Mouse (Mus musculus): ENCODE results near the gene Aak1. TPM values are rescaled to one million over a fixed set of nuclear protein-coding genes. Genes with fewer than 3 reads are reported as not detected.

The Aak1 gene
- polyA plus RNA-seq, 1 experiment from 2014 or later: 40.2 TPM

DNA sequence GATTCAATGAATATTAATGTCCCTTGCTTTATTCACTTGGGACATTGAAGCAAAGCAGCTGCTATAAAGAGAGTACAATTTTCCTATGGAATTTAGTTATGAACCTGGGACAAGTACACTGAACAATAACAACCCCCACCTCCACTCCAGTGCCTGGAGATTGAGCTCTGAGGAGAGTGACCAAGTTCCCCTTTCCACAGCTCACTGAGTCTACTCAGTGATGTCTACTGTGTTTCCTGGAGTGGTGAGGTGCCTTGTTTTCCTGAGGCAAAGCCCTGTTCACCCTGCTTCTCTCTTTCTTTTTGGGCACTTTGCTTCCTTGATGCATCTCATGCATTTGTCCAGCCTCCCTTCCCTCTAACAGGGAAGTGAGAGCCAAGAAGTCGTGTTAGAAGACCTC is 100.8 kb downstream of the Aak1 start:
- H3K27me3 ChIP-seq (replicated peaks; ENCODE audit: control insufficient read depth, insufficient read depth, low read length): no peaks in the 10 kb centered on the region
- ATAC-seq: no peak
- H3K9me3 ChIP-seq (ENCODE audit: control insufficient read depth, low read length): no peaks in the 10 kb centered on the region
- no peak overlapping the region for H3K27ac ChIP-seq (ENCODE audit: low read depth, low read length)
- H3K4me3 ChIP-seq (ENCODE audit: low read length): no peak overlapping the region
- 72% methylated on average over 1 of the region's 1 CpGs for WGBS
- no peaks in the 10 kb centered on the region for H3K4me1 ChIP-seq (ENCODE audit: control insufficient read depth, insufficient read depth, low read depth, low read length)
- H3K9ac ChIP-seq (ENCODE audit: low read depth, low read length): no peak overlapping the region
- no peak overlapping the region for H3K4me2 ChIP-seq (ENCODE audit: low read length)
- H3K36me3 ChIP-seq (ENCODE audit: control insufficient read depth, insufficient read depth, low read length): peaks cover 9% of the 10 kb centered on the region

DNA sequence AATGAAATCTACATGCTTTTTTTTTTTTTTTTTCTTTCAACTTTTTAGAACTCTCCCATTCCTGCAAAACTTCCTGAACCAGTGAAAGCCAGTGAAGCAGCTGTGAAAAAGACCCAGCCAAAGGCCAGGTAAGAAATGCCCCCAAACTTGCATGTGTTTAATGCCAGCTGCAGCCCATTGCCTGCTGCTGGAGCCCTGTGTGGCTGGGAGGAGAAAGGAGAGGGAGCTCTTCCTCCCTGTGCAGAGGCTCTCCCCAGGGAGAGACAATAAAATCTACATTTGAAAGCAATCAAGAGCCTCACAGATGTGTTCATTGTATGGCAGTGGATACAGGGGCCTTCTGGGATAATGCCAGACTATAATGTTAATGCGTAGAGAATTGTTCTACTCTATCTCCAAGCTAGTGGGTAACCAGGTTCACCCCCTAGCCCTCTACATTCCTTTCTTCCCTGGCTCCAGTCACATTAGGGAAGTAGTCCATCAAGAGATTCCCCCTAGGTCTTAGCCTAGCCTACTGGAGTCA is 101.5 kb downstream of the Aak1 start:
- H3K27me3 ChIP-seq (replicated peaks; ENCODE audit: control insufficient read depth, insufficient read depth, low read length): no peaks in the 10 kb centered on the region
- H3K27ac ChIP-seq (ENCODE audit: low read depth, low read length): no peak overlapping the region
- no peak overlapping the region for H3K9ac ChIP-seq (ENCODE audit: low read depth, low read length)
- no peak overlapping the region for H3K4me2 ChIP-seq (ENCODE audit: low read length)
- ATAC-seq: no peak
- H3K9me3 ChIP-seq (ENCODE audit: control insufficient read depth, low read length): no peaks in the 10 kb centered on the region
- H3K36me3 ChIP-seq (ENCODE audit: control insufficient read depth, insufficient read depth, low read length): peaks cover 7% of the 10 kb centered on the region
- no peak overlapping the region for H3K4me3 ChIP-seq (ENCODE audit: low read length)
- WGBS: 30% methylated on average over 1 of the region's 1 CpGs
- no peaks in the 10 kb centered on the region for H3K4me1 ChIP-seq (ENCODE audit: control insufficient read depth, insufficient read depth, low read depth, low read length)

GRCm38 (mm10) chr6:86955741-86956140 is 106.4 kb downstream of the Aak1 start:
- 80% methylated on average over 3 of the region's 3 CpGs for WGBS
- Histone ChIP-seq H3K9me3 (ENCODE audit: control insufficient read depth, low read length) (no peaks in the 10 kb centered on the region), H3K27me3 (replicated peaks; ENCODE audit: control insufficient read depth, insufficient read depth, low read length) (no peaks in the 10 kb centered on the region), H3K4me2 (ENCODE audit: low read length) (no peak overlapping the region), H3K36me3 (ENCODE audit: control insufficient read depth, insufficient read depth, low read length) (peaks cover 12% of the 10 kb centered on the region), H3K4me1 (ENCODE audit: control insufficient read depth, insufficient read depth, low read depth, low read length) (no peaks in the 10 kb centered on the region), H3K4me3 (ENCODE audit: low read length) (no peak overlapping the region), H3K9ac (ENCODE audit: low read depth, low read length) (no peak overlapping the region), H3K27ac (ENCODE audit: low read depth, low read length) (no peak overlapping the region)
- ATAC-seq: no peak

GRCm38 (mm10) chr6:86956206-86956605 is 106.9 kb downstream of the Aak1 start:
- Histone ChIP-seq H3K4me1 (ENCODE audit: control insufficient read depth, insufficient read depth, low read depth, low read length) (no peaks in the 10 kb centered on the region), H3K36me3 (ENCODE audit: control insufficient read depth, insufficient read depth, low read length) (peaks cover 16% of the 10 kb centered on the region), H3K9ac (ENCODE audit: low read depth, low read length) (no peak overlapping the region), H3K4me3 (ENCODE audit: low read length) (no peak overlapping the region), H3K4me2 (ENCODE audit: low read length) (no peak overlapping the region), H3K9me3 (ENCODE audit: control insufficient read depth, low read length) (no peaks in the 10 kb centered on the region), H3K27ac (ENCODE audit: low read depth, low read length) (no peak overlapping the region), H3K27me3 (replicated peaks; ENCODE audit: control insufficient read depth, insufficient read depth, low read length) (no peaks in the 10 kb centered on the region)
- no peak for ATAC-seq

- H3K9me3 ChIP-seq (ENCODE audit: control insufficient read depth, low read length): no peaks in the 10 kb centered on the region
- no peak overlapping the region for H3K27ac ChIP-seq (ENCODE audit: low read depth, low read length)
- no peak overlapping the region for H3K4me2 ChIP-seq (ENCODE audit: low read length)
- H3K4me3 ChIP-seq (ENCODE audit: low read length): no peak overlapping the region
- WGBS: 94% methylated on average over 1 of the region's 1 CpGs
- no peaks in the 10 kb centered on the region for H3K4me1 ChIP-seq (ENCODE audit: control insufficient read depth, insufficient read depth, low read depth, low read length)
- no peak for ATAC-seq
- H3K27me3 ChIP-seq (replicated peaks; ENCODE audit: control insufficient read depth, insufficient read depth, low read length): no peaks in the 10 kb centered on the region
- H3K9ac ChIP-seq (ENCODE audit: low read depth, low read length): no peak overlapping the region
- peaks cover 18% of the 10 kb centered on the region for H3K36me3 ChIP-seq (ENCODE audit: control insufficient read depth, insufficient read depth, low read length)
These were observed 109.7 kb downstream of the Aak1 start for GRCm38 (mm10) chr6:86959006-86959405.

DNA sequence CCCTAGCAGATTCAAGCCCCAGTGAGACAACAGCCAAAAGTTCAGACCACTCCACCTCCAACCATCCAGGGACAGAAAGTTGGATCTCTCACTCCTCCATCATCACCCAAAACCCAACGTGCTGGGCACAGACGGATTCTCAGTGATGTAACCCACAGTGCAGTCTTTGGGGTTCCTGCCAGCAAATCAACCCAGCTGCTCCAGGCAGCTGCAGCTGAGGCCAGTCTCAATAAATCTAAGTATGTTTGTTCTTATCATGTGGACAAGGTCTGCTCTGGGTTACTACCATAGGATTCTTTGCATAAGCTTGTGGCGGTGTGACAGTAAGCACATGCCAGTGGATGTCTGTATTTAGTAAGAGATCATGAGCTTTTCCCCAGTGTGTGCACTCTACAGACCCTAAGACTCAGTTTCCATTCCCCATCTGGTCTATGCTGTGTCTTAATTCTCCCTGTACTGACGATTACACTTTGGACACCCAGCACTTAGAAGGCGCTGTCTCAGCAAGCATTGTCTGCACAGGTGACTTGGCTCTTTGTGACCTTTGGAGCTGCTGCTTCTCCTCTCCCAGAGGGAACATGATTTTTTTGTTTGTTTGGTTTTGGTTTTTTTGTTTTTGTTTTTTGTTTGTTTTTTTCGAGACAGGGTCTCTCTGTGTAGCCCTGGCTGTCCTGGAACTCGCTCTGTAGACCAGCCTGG is 114.8 kb downstream of the Aak1 start:
- 91% methylated on average over 7 of the region's 7 CpGs for WGBS
- Histone ChIP-seq H3K9me3 (ENCODE audit: control insufficient read depth, low read length) (no peaks in the 10 kb centered on the region), H3K4me2 (ENCODE audit: low read length) (no peak overlapping the region), H3K4me3 (ENCODE audit: low read length) (no peak overlapping the region), H3K36me3 (ENCODE audit: control insufficient read depth, insufficient read depth, low read length) (peaks cover 19% of the 10 kb centered on the region), H3K27me3 (replicated peaks; ENCODE audit: control insufficient read depth, insufficient read depth, low read length) (no peaks in the 10 kb centered on the region), H3K9ac (ENCODE audit: low read depth, low read length) (no peak overlapping the region), H3K27ac (ENCODE audit: low read depth, low read length) (no peak overlapping the region), H3K4me1 (ENCODE audit: control insufficient read depth, insufficient read depth, low read depth, low read length) (no peaks in the 10 kb centered on the region)
- ATAC-seq: no peak

DNA sequence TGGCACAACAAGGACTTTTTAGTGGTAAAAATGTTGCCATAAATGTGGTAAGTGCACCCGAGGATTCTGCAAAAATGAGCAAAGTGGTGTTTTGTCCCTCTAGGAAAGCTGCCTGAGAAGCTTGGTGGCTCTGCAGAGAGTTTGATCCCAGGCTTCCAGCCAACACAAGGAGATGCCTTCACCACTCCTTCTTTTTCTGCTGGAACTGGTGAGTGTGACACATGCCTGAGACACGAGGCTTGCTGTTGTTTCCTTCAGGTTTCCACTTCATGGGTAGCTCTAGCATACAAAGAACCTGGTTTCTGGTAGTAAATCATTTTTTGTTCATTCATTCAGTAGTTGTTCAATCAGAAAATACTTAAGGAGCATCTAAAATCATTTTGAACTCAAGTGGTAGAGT is 117.8 kb downstream of the Aak1 start:
- no peak overlapping the region for H3K9ac ChIP-seq (ENCODE audit: low read depth, low read length)
- H3K4me2 ChIP-seq (ENCODE audit: low read length): no peak overlapping the region
- no peak overlapping the region for H3K27ac ChIP-seq (ENCODE audit: low read depth, low read length)
- no peaks in the 10 kb centered on the region for H3K4me1 ChIP-seq (ENCODE audit: control insufficient read depth, insufficient read depth, low read depth, low read length)
- peaks cover 18% of the 10 kb centered on the region for H3K36me3 ChIP-seq (ENCODE audit: control insufficient read depth, insufficient read depth, low read length)
- no peaks in the 10 kb centered on the region for H3K9me3 ChIP-seq (ENCODE audit: control insufficient read depth, low read length)
- no peak overlapping the region for H3K4me3 ChIP-seq (ENCODE audit: low read length)
- 87% methylated on average over 2 of the region's 2 CpGs for WGBS
- no peak for ATAC-seq
- H3K27me3 ChIP-seq (replicated peaks; ENCODE audit: control insufficient read depth, insufficient read depth, low read length): no peaks in the 10 kb centered on the region

- Histone ChIP-seq H3K36me3 (ENCODE audit: control insufficient read depth, insufficient read depth, low read length) (peaks cover 22% of the 10 kb centered on the region), H3K4me2 (ENCODE audit: low read length) (no peak overlapping the region), H3K27ac (ENCODE audit: low read depth, low read length) (no peak overlapping the region), H3K9me3 (ENCODE audit: control insufficient read depth, low read length) (no peaks in the 10 kb centered on the region), H3K9ac (ENCODE audit: low read depth, low read length) (no peak overlapping the region), H3K4me1 (ENCODE audit: control insufficient read depth, insufficient read depth, low read depth, low read length) (no peaks in the 10 kb centered on the region), H3K4me3 (ENCODE audit: low read length) (no peak overlapping the region), H3K27me3 (replicated peaks; ENCODE audit: control insufficient read depth, insufficient read depth, low read length) (no peaks in the 10 kb centered on the region)
- no peak for ATAC-seq
- 97% methylated on average over 4 of the region's 4 CpGs for WGBS
These were observed 124.6 kb downstream of the Aak1 start for GRCm38 (mm10) chr6:86973956-86974355.

DNA sequence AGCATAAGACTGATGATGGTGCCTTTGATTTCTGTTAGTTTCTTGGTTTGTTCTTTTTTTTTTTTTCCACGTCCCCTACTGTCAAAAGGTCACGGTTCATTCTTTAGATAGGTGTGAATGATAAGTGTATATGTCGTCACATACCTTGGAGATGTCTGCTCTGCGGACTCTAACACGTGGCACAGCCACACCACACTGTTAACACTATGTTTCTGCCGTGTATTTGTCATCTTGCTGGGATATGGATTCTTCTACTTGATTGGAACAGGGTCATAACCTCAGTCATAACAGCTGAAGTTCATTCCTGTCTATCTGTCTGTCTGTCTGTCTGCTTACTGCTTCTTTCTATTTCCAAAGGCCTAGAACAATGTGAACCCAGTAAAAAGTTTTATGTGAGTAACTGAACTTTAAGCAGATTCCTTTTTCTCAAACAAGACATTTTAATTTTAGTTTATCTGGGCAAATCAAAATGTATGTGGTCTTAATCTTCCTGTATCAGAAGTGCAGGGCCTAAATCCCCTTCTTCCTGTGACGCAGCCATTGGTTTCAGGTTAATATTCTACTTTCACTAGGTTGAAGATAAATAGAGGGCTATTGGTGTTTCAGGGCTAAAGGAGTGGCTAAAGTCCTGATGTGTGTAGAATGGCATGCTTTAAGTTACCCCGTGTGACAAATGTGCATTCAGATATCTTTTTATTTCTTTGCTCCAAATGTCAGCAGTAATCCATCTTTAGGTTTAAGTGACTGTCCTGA is 129.0 kb downstream of the Aak1 start:
- no peaks in the 10 kb centered on the region for H3K4me1 ChIP-seq (ENCODE audit: control insufficient read depth, insufficient read depth, low read depth, low read length)
- no peak for ATAC-seq
- H3K4me2 ChIP-seq (ENCODE audit: low read length): no peak overlapping the region
- H3K27me3 ChIP-seq (replicated peaks; ENCODE audit: control insufficient read depth, insufficient read depth, low read length): no peaks in the 10 kb centered on the region
- no peak overlapping the region for H3K27ac ChIP-seq (ENCODE audit: low read depth, low read length)
- no peaks in the 10 kb centered on the region for H3K9me3 ChIP-seq (ENCODE audit: control insufficient read depth, low read length)
- no peak overlapping the region for H3K4me3 ChIP-seq (ENCODE audit: low read length)
- H3K9ac ChIP-seq (ENCODE audit: low read depth, low read length): no peak overlapping the region
- H3K36me3 ChIP-seq (ENCODE audit: control insufficient read depth, insufficient read depth, low read length): peaks cover 15% of the 10 kb centered on the region
- WGBS: 88% methylated on average over 8 of the region's 8 CpGs

All from hindbrain, embryonic 16.5 days (tissue).